Mouse (Mus musculus): ENCODE measurements around the gene Ppp3ca. TPM values are rescaled to one million over a fixed set of nuclear protein-coding genes. Genes with fewer than 3 reads are reported as not detected.

The Ppp3ca gene
- total and polyA plus RNA-seq, 3 experiments = 63.4 to 143 (median 130) TPM

DNA sequence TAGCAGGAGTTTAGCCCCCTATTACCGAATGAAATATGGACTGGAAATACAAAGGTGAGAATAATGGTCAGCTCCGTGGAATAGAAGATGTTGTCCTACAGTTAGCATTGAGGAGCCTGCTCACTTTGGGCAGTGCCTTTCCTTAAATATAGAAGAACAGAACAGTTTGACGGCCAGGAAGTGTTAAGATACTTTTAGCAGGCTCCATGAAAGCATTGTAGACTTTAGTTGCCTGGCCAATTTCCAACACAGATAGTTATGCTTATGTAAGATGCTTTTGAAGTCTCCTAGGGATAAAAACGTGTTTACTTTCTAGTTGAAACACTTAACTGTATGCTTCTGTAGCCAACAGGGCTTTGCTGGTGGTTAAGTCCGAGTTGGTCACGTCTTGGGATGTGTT lies 183.0 kb downstream of the Ppp3ca start:
- Histone ChIP-seq H3K27ac (ENCODE audit: insufficient read depth, low read depth) (no peak overlapping the region), H3K79me2 (replicated peaks; ENCODE audit: control insufficient read depth, extremely low read depth, insufficient read depth, poor library complexity, severe bottlenecking) (peaks cover 2% of the 10 kb centered on the region), H3K4me1 (ENCODE audit: control insufficient read depth in 1 of 2, insufficient read depth in 2 of 2) (peaks cover 0 to 13% of the 10 kb centered on the region in 2 experiments; a peak in 2 of 4 replicates), H3K27me3 (replicated peaks) (no peaks in the 10 kb centered on the region), H3K4me3 (replicated peaks in 1 of 3; ENCODE audit: low read depth in 2 of 3, low read length in 2 of 3, poor library complexity in 1 of 3) (no peak overlapping the region), H3K9me3 (replicated peaks; ENCODE audit: low read length) (no peaks in the 10 kb centered on the region), H3K36me3 (replicated peaks in 1 of 2; ENCODE audit: control insufficient read depth in 1 of 2, insufficient read depth in 1 of 2, low read length in 1 of 2) (peaks cover 0 to 43% of the 10 kb centered on the region in 2 experiments), H3K4me2 (ENCODE audit: insufficient read depth, low read depth, poor library complexity, severe bottlenecking) (no peak overlapping the region), H3K9ac (ENCODE audit: insufficient read depth, low read depth) (no peak overlapping the region)
- dilution Hi-C loops (cut with MboI; ENCODE audit: extremely low pct_ligation_motif_present, extremely low pct_unique_long_range_greater_than_20kb, low sequenced_read_pairs) = no loop called here
- TF ChIP-seq GABPA (IDR thresholded peaks at IDR 0.05; ENCODE audit: insufficient replicate concordance, low read depth, low read length) (no peak), ELF1 (IDR thresholded peaks at IDR 0.05; ENCODE audit: low read depth, low read length) (no peak), TBP (conservative IDR thresholded peaks at IDR 0.05; ENCODE audit: low read depth, low read length) (no peak), BHLHE40 (IDR thresholded peaks at IDR 0.05; ENCODE audit: low read depth, low read length) (no peak), ZMIZ1 (IDR thresholded peaks at IDR 0.05; ENCODE audit: low read depth, low read length) (no peak), RAD21 (IDR thresholded peaks at IDR 0.05; ENCODE audit: low read depth, low read length) (no peak), POLR2A (IDR thresholded peaks at IDR 0.05; ENCODE audit: low read depth, low read length) (no peak), USF1 (IDR thresholded peaks at IDR 0.05; ENCODE audit: low read depth, low read length) (no peak), JUND (conservative IDR thresholded peaks at IDR 0.05; ENCODE audit: low read depth, low read length) (no peak), IRF4 (IDR thresholded peaks at IDR 0.05; ENCODE audit: low read depth, low read length) (no peak), EP300 (IDR thresholded peaks at IDR 0.05; ENCODE audit: low read length) (no peak), RCOR1 (conservative IDR thresholded peaks at IDR 0.05; ENCODE audit: low read depth, low read length) (no peak), ZC3H11A (IDR thresholded peaks at IDR 0.05; ENCODE audit: low read depth, low read length) (no peak), CTCF (conservative IDR thresholded peaks at IDR 0.05 in 1 of 2, IDR thresholded peaks at IDR 0.05 in 1 of 2; ENCODE audit: low read depth in 2 of 2, low read length in 2 of 2) (no peak), JUN (IDR thresholded peaks at IDR 0.05; ENCODE audit: insufficient read depth, low read depth, low read length) (no peak), KAT2A (IDR thresholded peaks at IDR 0.05; ENCODE audit: insufficient replicate concordance, low read length) (no peak), CHD1 (IDR thresholded peaks at IDR 0.05; ENCODE audit: low read depth, low read length) (no peak), ZKSCAN1 (IDR thresholded peaks at IDR 0.05; ENCODE audit: borderline replicate concordance, low read depth, low read length) (no peak)
- in situ Hi-C loops (cut with MboI; ENCODE audit: low pct_ligation_motif_present, low pct_unique_long_range_greater_than_20kb, low sequenced_read_pairs) = no loop called here
- DNase-seq (ENCODE audit: extremely low read depth) = no peak

DNA sequence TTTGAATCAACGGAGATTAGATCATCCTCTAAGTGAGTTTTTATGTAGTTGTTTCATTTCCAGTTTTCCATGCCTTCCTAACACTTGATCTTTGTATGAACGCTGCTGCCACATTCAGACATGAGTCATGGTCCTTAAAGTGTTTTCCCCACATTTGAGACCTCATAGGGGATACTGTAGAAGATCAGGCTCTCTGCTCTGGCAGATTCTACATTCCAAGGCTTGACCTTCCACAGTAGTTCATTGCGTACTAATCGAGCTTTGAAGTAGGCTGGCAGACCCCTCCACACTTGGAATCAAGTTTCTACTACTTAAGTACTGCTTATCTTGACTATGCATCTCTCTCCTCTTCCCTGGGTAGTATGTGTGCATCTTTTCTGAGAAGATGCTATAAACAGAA lies 183.7 kb downstream of the Ppp3ca start:
- peaks cover 0 to 40% of the 10 kb centered on the region in 2 experiments for H3K36me3 ChIP-seq (replicated peaks in 1 of 2; ENCODE audit: control insufficient read depth in 1 of 2, insufficient read depth in 1 of 2, low read length in 1 of 2)
- DNase-seq (ENCODE audit: extremely low read depth) = no peak
- no peaks in the 10 kb centered on the region for H3K27me3 ChIP-seq (replicated peaks)
- H3K9ac ChIP-seq (ENCODE audit: insufficient read depth, low read depth) = no peak overlapping the region
- no peaks in the 10 kb centered on the region for H3K9me3 ChIP-seq (replicated peaks; ENCODE audit: low read length)
- no peak overlapping the region for H3K4me2 ChIP-seq (ENCODE audit: insufficient read depth, low read depth, poor library complexity, severe bottlenecking)
- no peak for TF ChIP-seq HCFC1 (IDR thresholded peaks at IDR 0.05; ENCODE audit: low read depth, low read length)
- TF ChIP-seq SIN3A (IDR thresholded peaks at IDR 0.05; ENCODE audit: low read length) = no peak
- TF ChIP-seq ZC3H11A (IDR thresholded peaks at IDR 0.05; ENCODE audit: low read depth, low read length) = no peak
- TF ChIP-seq USF2 (conservative IDR thresholded peaks at IDR 0.05; ENCODE audit: low read depth, low read length) = no peak
- TF ChIP-seq EP300 (IDR thresholded peaks at IDR 0.05; ENCODE audit: low read length) = no peak
- H3K27ac ChIP-seq (ENCODE audit: insufficient read depth, low read depth) = no peak overlapping the region
- H3K4me1 ChIP-seq (ENCODE audit: control insufficient read depth in 1 of 2, insufficient read depth in 2 of 2) = peaks cover 0 to 13% of the 10 kb centered on the region in 2 experiments; a peak in 2 of 4 replicates
- in situ Hi-C loops (cut with MboI; ENCODE audit: low pct_ligation_motif_present, low pct_unique_long_range_greater_than_20kb, low sequenced_read_pairs) (no loop called here), dilution Hi-C loops (cut with MboI; ENCODE audit: extremely low pct_ligation_motif_present, extremely low pct_unique_long_range_greater_than_20kb, low sequenced_read_pairs) (no loop called here)
- H3K4me3 ChIP-seq (replicated peaks in 1 of 3; ENCODE audit: low read depth in 2 of 3, low read length in 2 of 3, poor library complexity in 1 of 3) = no peak overlapping the region
- peaks cover 2% of the 10 kb centered on the region for H3K79me2 ChIP-seq (replicated peaks; ENCODE audit: control insufficient read depth, extremely low read depth, insufficient read depth, poor library complexity, severe bottlenecking)

Data from CH12.LX (cell line).